Mouse (Mus musculus) brain, embryonic 14.5 days (tissue): ENCODE measurements around the gene Gm20662.

Experiments
- CTCF ChIP-seq: fragments of 200-500 bp; IDR thresholded peaks from 2 replicates; pipeline ENCODE4 v1.5.1; 2012; ENCODE audit warnings: inconsistent platforms, mild to moderate bottlenecking, moderate library complexity, borderline replicate concordance; ENCODE audit not compliant: insufficient read depth, insufficient read length; ENCODE audit errors: extremely low read depth
- POLR2A ChIP-seq: fragments of 200-500 bp; IDR thresholded peaks from 2 replicates; pipeline ENCODE4 v1.6.1; 2012; ENCODE audit warnings: mild to moderate bottlenecking, inconsistent platforms, borderline replicate concordance; ENCODE audit not compliant: poor library complexity, insufficient read depth, insufficient read length, severe bottlenecking; ENCODE audit errors: extremely low read depth

DNA sequence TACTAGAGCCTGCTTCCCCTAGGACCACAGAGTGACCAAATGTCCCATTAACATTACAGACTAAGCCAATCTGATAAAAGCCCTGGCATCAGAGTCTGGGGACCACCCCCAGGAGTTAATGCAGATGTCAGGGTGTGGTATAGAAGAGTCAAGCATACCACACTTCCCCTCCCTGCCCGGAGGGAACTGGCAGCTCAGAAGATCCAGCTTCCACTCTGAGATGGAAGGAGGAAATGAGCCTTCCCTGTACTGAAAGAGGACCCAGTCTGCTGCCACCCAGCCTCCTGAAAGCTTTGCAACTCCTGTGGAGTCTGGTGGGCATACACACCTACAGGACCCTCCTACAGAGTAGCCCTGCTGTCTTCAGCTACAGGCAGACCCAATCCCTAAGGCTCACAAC, 58.9 kb downstream of the Gm20662 start:
- no peak for TF ChIP-seq CTCF
- no peak for TF ChIP-seq POLR2A
